Mouse (Mus musculus): ENCODE results near the gene C8b. TPM values are rescaled to one million over a fixed set of nuclear protein-coding genes. Genes with fewer than 3 reads are reported as not detected.

The C8b gene
- polyA plus RNA-seq, 1 experiment from 2014 or later, result 0.25 TPM

DNA sequence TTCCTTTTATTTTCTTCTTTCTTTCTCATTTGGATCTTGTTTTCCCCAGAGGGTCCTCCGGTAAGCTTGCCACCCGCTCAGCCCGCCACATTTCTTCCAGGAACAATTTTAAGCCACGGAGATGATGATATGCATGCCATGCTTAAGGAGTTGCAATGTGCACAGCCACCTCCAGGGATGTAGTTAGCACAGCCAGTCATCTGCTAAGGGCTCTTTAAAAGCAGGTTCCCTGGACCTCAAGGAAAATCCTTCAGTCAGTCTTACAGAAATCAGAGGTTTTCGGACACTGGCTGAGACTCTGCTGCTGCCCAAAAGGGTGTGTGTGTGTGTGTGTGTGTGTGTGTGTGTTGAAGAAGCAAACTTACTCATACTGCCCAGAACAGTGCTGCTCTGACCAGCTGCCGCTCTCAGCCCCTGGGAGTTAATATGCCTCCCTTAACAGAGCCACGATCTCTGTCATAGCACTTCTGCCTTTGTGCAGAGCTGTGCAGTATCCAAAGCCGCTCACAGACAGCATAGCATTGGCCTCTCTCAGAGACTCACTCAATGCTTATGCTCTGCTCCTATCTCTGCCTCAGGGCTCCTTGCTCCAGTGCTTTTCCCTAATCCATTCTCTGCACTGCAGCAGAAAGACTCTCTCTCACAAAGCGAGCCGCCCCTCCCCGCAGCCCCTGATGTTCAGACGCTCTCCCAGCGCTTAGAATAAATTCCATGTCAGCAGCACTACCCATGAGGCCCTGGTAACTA is 5.1 kb upstream of the C8b start:
- peaks cover 7% of the 10 kb centered on the region; the same call in 1 of the 2 replicates for H3K4me1 ChIP-seq (replicated peaks; ENCODE audit: control insufficient read depth, insufficient read depth, low read length)
- H3K4me2 ChIP-seq (ENCODE audit: low read length), result no peak overlapping the region
- peak; percentile 76 for ATAC-seq
- no peak overlapping the region for H3K4me3 ChIP-seq (replicated peaks; ENCODE audit: low read length)
- WGBS, result 47% methylated on average over 13 of the region's 13 CpGs
- no peaks in the 10 kb centered on the region for H3K36me3 ChIP-seq (ENCODE audit: control insufficient read depth, insufficient read depth)
- H3K27ac ChIP-seq (ENCODE audit: low read length), result no peak overlapping the region
- H3K9ac ChIP-seq (replicated peaks; ENCODE audit: low read depth, low read length), result no peak overlapping the region; the same call in 1 of the 2 replicates
- no peaks in the 10 kb centered on the region for H3K9me3 ChIP-seq (ENCODE audit: control insufficient read depth, low read length)
- no peaks in the 10 kb centered on the region for H3K27me3 ChIP-seq (replicated peaks; ENCODE audit: control insufficient read depth, insufficient read depth, low read length)

GRCm38 (mm10) chr4:104768190-104768589 is 2.1 kb downstream of the C8b start:
- no peak overlapping the region for H3K27ac ChIP-seq (ENCODE audit: low read length)
- 95% methylated on average over 4 of the region's 4 CpGs for WGBS
- no peak for ATAC-seq
- no peaks in the 10 kb centered on the region for H3K27me3 ChIP-seq (replicated peaks; ENCODE audit: control insufficient read depth, insufficient read depth, low read length)
- H3K9me3 ChIP-seq (ENCODE audit: control insufficient read depth, low read length), result no peaks in the 10 kb centered on the region
- H3K9ac ChIP-seq (replicated peaks; ENCODE audit: low read depth, low read length), result no peak overlapping the region
- H3K4me3 ChIP-seq (replicated peaks; ENCODE audit: low read length), result no peak overlapping the region
- H3K4me1 ChIP-seq (replicated peaks; ENCODE audit: control insufficient read depth, insufficient read depth, low read length), result peaks cover 8% of the 10 kb centered on the region; the same call in 1 of the 2 replicates
- H3K4me2 ChIP-seq (ENCODE audit: low read length), result no peak overlapping the region
- H3K36me3 ChIP-seq (ENCODE audit: control insufficient read depth, insufficient read depth), result no peaks in the 10 kb centered on the region

GRCm38 (mm10) chr4:104769602-104770001 is 3.5 kb downstream of the C8b start:
- ATAC-seq, result peak; percentile 43; the same call in 1 of the 2 replicates
- Histone ChIP-seq H3K27ac (ENCODE audit: low read length) (no peak overlapping the region), H3K36me3 (ENCODE audit: control insufficient read depth, insufficient read depth) (no peaks in the 10 kb centered on the region), H3K4me3 (replicated peaks; ENCODE audit: low read length) (no peak overlapping the region), H3K27me3 (replicated peaks; ENCODE audit: control insufficient read depth, insufficient read depth, low read length) (no peaks in the 10 kb centered on the region), H3K9me3 (ENCODE audit: control insufficient read depth, low read length) (no peaks in the 10 kb centered on the region), H3K9ac (replicated peaks; ENCODE audit: low read depth, low read length) (no peak overlapping the region), H3K4me2 (ENCODE audit: low read length) (0 out of 2 replicates have a peak overlapping the region, but pooled peaks have one; percentile 14), H3K4me1 (replicated peaks; ENCODE audit: control insufficient read depth, insufficient read depth, low read length) (peaks cover 8% of the 10 kb centered on the region; the same call in 1 of the 2 replicates)
- 35% methylated on average over 8 of the region's 8 CpGs for WGBS

DNA sequence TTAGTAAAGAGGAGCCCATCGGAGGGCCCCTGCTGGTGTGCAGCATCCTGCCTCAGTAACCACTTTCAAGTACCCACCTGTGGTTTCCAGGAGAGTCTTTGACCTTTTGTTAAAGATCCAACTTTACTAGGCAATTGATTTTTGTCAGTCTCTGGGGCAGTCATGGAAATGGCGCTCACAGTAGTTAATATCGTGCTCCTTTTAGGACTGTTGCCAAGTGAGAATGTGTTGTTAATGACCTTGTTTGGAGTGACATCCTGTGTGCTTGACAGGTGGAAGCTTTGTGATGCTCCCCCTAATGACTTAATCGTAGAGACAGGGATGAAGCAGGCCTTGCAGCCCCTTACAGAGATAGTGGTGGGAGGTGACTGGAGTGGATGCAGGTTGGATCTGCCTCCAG is 4.2 kb downstream of the C8b start:
- H3K4me1 ChIP-seq (replicated peaks; ENCODE audit: control insufficient read depth, insufficient read depth, low read length), result peaks cover 8% of the 10 kb centered on the region; the same call in 1 of the 2 replicates
- H3K36me3 ChIP-seq (ENCODE audit: control insufficient read depth, insufficient read depth), result no peaks in the 10 kb centered on the region
- ATAC-seq, result no peak
- H3K4me3 ChIP-seq (replicated peaks; ENCODE audit: low read length), result no peak overlapping the region
- 34% methylated on average over 4 of the region's 4 CpGs for WGBS
- H3K9ac ChIP-seq (replicated peaks; ENCODE audit: low read depth, low read length), result no peak overlapping the region
- no peak overlapping the region for H3K27ac ChIP-seq (ENCODE audit: low read length)
- no peaks in the 10 kb centered on the region for H3K9me3 ChIP-seq (ENCODE audit: control insufficient read depth, low read length)
- no peak overlapping the region for H3K4me2 ChIP-seq (ENCODE audit: low read length)
- no peaks in the 10 kb centered on the region for H3K27me3 ChIP-seq (replicated peaks; ENCODE audit: control insufficient read depth, insufficient read depth, low read length)

- H3K27ac ChIP-seq (ENCODE audit: low read length), result no peak overlapping the region
- 19% methylated on average over 3 of the region's 3 CpGs for WGBS
- no peaks in the 10 kb centered on the region for H3K27me3 ChIP-seq (replicated peaks; ENCODE audit: control insufficient read depth, insufficient read depth, low read length)
- ATAC-seq, result no peak
- H3K36me3 ChIP-seq (ENCODE audit: control insufficient read depth, insufficient read depth), result no peaks in the 10 kb centered on the region
- no peaks in the 10 kb centered on the region for H3K9me3 ChIP-seq (ENCODE audit: control insufficient read depth, low read length)
- H3K4me3 ChIP-seq (replicated peaks; ENCODE audit: low read length), result no peak overlapping the region
- H3K4me2 ChIP-seq (ENCODE audit: low read length), result no peak overlapping the region
- no peaks in the 10 kb centered on the region for H3K4me1 ChIP-seq (replicated peaks; ENCODE audit: control insufficient read depth, insufficient read depth, low read length)
- H3K9ac ChIP-seq (replicated peaks; ENCODE audit: low read depth, low read length), result no peak overlapping the region
Measured at GRCm38 (mm10) chr4:104775601-104776000, 9.5 kb downstream of the C8b start.

DNA sequence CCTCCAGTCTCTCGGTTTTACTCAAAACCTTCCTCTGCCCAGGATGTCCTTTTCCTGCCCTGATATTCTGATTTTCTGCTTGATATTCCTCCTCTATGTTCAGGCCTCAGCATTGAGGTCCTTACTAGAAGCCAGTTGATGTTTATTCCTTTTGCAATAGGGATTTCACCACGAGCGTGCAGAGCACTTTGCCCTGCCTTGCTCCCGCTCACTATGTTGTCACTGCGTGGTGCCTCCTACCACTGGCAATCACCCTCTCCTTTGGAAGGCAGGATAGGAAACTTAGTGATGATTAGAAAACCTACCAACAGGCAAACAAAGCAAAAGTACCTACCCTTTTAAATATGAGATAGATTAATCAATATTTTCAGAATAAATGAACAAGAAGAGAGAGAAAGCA is 13.3 kb downstream of the C8b start:
- H3K27me3 ChIP-seq (replicated peaks; ENCODE audit: control insufficient read depth, insufficient read depth, low read length), result no peaks in the 10 kb centered on the region
- H3K4me2 ChIP-seq (ENCODE audit: low read length), result no peak overlapping the region
- H3K27ac ChIP-seq (ENCODE audit: low read length), result no peak overlapping the region
- no peaks in the 10 kb centered on the region for H3K36me3 ChIP-seq (ENCODE audit: control insufficient read depth, insufficient read depth)
- H3K4me3 ChIP-seq (replicated peaks; ENCODE audit: low read length), result no peak overlapping the region
- 89% methylated on average over 5 of the region's 5 CpGs for WGBS
- H3K9me3 ChIP-seq (ENCODE audit: control insufficient read depth, low read length), result no peaks in the 10 kb centered on the region
- no peak for ATAC-seq
- no peaks in the 10 kb centered on the region for H3K4me1 ChIP-seq (replicated peaks; ENCODE audit: control insufficient read depth, insufficient read depth, low read length)
- no peak overlapping the region for H3K9ac ChIP-seq (replicated peaks; ENCODE audit: low read depth, low read length)

GRCm38 (mm10) chr4:104781441-104781840 is 15.3 kb downstream of the C8b start:
- no peak overlapping the region for H3K27ac ChIP-seq (ENCODE audit: low read length)
- no peak for ATAC-seq

GRCm38 (mm10) chr4:104782346-104782745 is 16.2 kb downstream of the C8b start:
- WGBS, result 84% methylated on average over 4 of the region's 4 CpGs
- Histone ChIP-seq H3K4me1 (replicated peaks; ENCODE audit: control insufficient read depth, insufficient read depth, low read length) (no peaks in the 10 kb centered on the region), H3K36me3 (ENCODE audit: control insufficient read depth, insufficient read depth) (no peaks in the 10 kb centered on the region), H3K9ac (replicated peaks; ENCODE audit: low read depth, low read length) (no peak overlapping the region), H3K4me2 (ENCODE audit: low read length) (no peak overlapping the region), H3K27me3 (replicated peaks; ENCODE audit: control insufficient read depth, insufficient read depth, low read length) (no peaks in the 10 kb centered on the region), H3K9me3 (ENCODE audit: control insufficient read depth, low read length) (no peaks in the 10 kb centered on the region), H3K27ac (ENCODE audit: low read length) (no peak overlapping the region), H3K4me3 (replicated peaks; ENCODE audit: low read length) (no peak overlapping the region)
- no peak for ATAC-seq

More at GRCm38 (mm10) chr4:104781441-104781840, 15.3 kb downstream of the C8b start:
- Histone ChIP-seq H3K9me3 (ENCODE audit: control insufficient read depth, low read length) (no peaks in the 10 kb centered on the region), H3K27me3 (replicated peaks; ENCODE audit: control insufficient read depth, insufficient read depth, low read length) (no peaks in the 10 kb centered on the region), H3K4me1 (replicated peaks; ENCODE audit: control insufficient read depth, insufficient read depth, low read length) (no peaks in the 10 kb centered on the region), H3K9ac (replicated peaks; ENCODE audit: low read depth, low read length) (no peak overlapping the region), H3K4me3 (replicated peaks; ENCODE audit: low read length) (no peak overlapping the region), H3K4me2 (ENCODE audit: low read length) (no peak overlapping the region), H3K36me3 (ENCODE audit: control insufficient read depth, insufficient read depth) (no peaks in the 10 kb centered on the region)
- 87% methylated on average over 3 of the region's 3 CpGs for WGBS

DNA sequence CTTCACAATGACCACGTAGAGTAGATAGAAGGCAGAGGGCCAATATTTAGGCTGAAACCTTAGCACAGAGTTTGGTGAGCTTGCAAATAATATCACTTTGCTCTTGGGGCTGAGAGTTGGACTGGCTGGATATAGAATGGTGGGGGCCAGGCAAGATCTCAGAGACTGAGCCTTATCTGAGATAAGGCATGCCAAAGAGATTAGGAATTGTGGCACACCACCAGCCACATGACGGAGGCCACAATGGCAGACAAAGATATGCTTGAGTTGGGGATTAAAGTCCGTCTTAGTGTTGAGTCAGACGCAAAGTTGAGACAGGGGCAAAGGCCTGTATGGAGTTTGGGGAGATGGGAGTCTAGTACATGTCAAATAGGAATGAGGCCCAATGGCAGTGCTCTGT is 26.0 kb downstream of the C8b start:
- H3K36me3 ChIP-seq (ENCODE audit: control insufficient read depth, insufficient read depth), result no peaks in the 10 kb centered on the region
- no peak overlapping the region for H3K27ac ChIP-seq (ENCODE audit: low read length)
- no peaks in the 10 kb centered on the region for H3K9me3 ChIP-seq (ENCODE audit: control insufficient read depth, low read length)
- H3K27me3 ChIP-seq (replicated peaks; ENCODE audit: control insufficient read depth, insufficient read depth, low read length), result no peaks in the 10 kb centered on the region
- H3K4me1 ChIP-seq (replicated peaks; ENCODE audit: control insufficient read depth, insufficient read depth, low read length), result no peaks in the 10 kb centered on the region
- no peak overlapping the region for H3K9ac ChIP-seq (replicated peaks; ENCODE audit: low read depth, low read length)
- 93% methylated on average over 4 of the region's 4 CpGs for WGBS
- no peak for ATAC-seq
- no peak overlapping the region for H3K4me3 ChIP-seq (replicated peaks; ENCODE audit: low read length)
- no peak overlapping the region for H3K4me2 ChIP-seq (ENCODE audit: low read length)

Data from forebrain, embryonic 16.5 days (tissue).